Mouse (Mus musculus): ENCODE results near the gene Ranbp6. TPM values are rescaled to one million over a fixed set of nuclear protein-coding genes. Genes with fewer than 3 reads are reported as not detected.

Ranbp6 gene
- polyA plus RNA-seq, 1 experiment from 2014 or later: 27.3 TPM

DNA sequence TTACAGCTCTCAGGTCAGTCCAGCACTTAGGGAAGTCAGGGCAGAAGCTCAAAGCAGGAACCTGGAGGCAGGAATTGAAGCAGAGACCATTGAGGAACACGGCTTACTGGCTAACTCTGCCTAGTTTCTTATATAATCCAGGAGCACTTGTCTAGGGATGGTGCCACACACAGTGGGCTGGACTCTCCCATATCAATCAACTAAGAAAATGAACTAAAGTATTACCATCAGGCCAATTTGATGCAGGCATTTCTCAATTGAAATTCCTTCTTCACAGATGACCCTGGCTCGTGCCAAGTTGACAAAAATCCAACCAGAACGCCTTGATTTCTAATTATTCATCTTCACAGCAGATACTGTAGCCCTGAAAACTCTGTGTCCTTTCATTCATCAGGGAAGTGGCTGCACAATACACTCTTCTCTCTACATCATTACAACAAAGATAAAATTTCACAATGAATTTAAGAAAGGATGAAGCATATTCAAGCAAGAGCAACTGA is 25.9 kb upstream of the Ranbp6 start:
- H3K4me3 ChIP-seq (replicated peaks): no peak overlapping the region
- no peak overlapping the region for H3K4me2 ChIP-seq
- no peak for ATAC-seq (ENCODE audit: insufficient number of reproducible peaks, insufficient read depth, low FRiP score, low TSS enrichment, low read depth)
- no peak overlapping the region for H3K9ac ChIP-seq (replicated peaks)
- no peak overlapping the region for H3K27ac ChIP-seq
- no peaks in the 10 kb centered on the region for H3K36me3 ChIP-seq
- peaks cover 8% of the 10 kb centered on the region for H3K4me1 ChIP-seq (replicated peaks)
- 83% methylated on average over 3 of the region's 3 CpGs for WGBS
- no peaks in the 10 kb centered on the region for H3K9me3 ChIP-seq
- H3K27me3 ChIP-seq: no peaks in the 10 kb centered on the region

DNA sequence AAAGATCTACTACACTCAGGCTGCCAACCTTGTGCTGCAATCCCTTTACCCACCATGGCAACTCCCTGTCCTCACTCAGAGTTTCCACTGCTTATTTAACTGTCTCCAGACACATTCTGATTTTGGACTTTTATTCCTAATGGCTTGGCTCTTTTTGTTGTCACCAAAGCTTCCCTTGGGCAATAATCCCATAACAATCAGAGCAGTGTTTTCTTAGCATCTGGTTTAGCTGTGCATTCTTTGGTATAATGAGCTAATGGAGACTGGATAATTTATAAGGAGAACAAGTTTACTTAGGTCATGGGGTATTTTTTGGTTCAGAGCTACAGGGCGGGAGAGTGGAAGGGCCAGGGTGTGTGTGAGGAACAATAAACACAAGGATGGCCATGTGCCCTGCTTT is 25.4 kb upstream of the Ranbp6 start:
- ATAC-seq (ENCODE audit: insufficient number of reproducible peaks, insufficient read depth, low FRiP score, low TSS enrichment, low read depth): no peak
- Histone ChIP-seq H3K27ac (no peak overlapping the region), H3K9me3 (no peaks in the 10 kb centered on the region), H3K4me2 (no peak overlapping the region), H3K27me3 (no peaks in the 10 kb centered on the region), H3K9ac (replicated peaks) (no peak overlapping the region), H3K4me1 (replicated peaks) (peaks cover 3% of the 10 kb centered on the region), H3K36me3 (no peaks in the 10 kb centered on the region), H3K4me3 (replicated peaks) (no peak overlapping the region)
- WGBS: 69% methylated on average over 1 of the region's 1 CpGs

DNA sequence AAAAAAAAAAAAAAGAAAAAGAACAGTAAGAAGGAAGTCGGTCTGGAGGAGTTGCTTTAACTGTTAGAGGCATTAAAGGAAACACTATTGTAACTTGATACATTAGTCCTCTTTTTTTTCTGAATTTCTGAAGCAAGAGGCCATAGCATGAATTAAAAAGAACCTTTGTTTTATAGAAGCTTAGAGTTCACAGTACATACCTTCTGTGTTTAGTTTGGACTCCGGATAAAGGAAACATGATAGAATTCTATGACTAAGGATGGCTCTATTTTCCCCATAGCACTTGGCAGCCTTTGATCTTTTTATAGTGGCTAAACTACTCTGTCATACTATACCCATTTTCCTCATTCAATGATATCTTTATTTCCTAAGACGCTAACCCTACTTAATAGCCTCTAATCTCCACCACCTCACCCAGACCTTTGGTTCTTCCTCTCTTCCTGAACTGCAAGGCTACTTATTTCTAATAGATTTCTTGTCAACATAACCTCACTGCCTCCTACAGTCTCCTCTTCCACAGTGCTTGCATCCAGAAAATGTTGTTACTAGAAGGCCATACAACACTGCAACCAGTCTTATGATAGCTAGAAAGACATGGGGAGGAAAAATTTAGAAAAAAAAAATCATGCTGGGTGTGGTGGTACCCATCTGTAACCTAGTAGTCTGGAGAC is 22.7 kb upstream of the Ranbp6 start:
- no peaks in the 10 kb centered on the region; the same call in 1 of the 2 replicates for H3K4me1 ChIP-seq (replicated peaks)
- H3K27me3 ChIP-seq: no peaks in the 10 kb centered on the region
- no peak overlapping the region for H3K4me2 ChIP-seq
- H3K9ac ChIP-seq (replicated peaks): no peak overlapping the region
- no peaks in the 10 kb centered on the region for H3K9me3 ChIP-seq
- no peak overlapping the region for H3K27ac ChIP-seq
- 55% methylated on average over 3 of the region's 3 CpGs for WGBS
- H3K4me3 ChIP-seq (replicated peaks): no peak overlapping the region
- no peaks in the 10 kb centered on the region for H3K36me3 ChIP-seq
- ATAC-seq (ENCODE audit: insufficient number of reproducible peaks, insufficient read depth, low FRiP score, low TSS enrichment, low read depth): no peak

DNA sequence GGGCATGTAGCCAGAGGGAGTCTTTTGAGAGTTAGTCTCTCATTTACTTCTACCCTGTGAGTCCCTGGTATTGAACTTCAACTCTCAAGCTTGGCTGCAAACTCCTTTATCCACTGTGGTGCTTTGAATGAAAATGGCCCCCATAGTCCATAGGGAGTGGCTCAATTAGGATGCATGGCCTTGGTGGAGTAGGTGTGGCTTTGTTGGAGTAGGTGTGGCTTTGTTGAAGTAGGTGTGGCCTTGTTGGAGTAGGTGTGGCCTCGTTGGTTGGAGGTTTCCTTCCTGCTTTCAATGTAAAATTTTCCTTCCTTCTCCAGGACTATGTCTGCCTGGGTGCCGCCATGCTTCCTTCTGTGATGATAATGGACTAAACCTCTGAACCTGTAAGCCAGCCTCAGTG is 18.1 kb upstream of the Ranbp6 start:
- WGBS: 77% methylated on average over 2 of the region's 2 CpGs
- Histone ChIP-seq H3K27me3 (no peaks in the 10 kb centered on the region), H3K9ac (replicated peaks) (no peak overlapping the region), H3K36me3 (no peaks in the 10 kb centered on the region), H3K4me1 (replicated peaks) (no peaks in the 10 kb centered on the region; the same call in 1 of the 2 replicates), H3K9me3 (no peaks in the 10 kb centered on the region), H3K27ac (no peak overlapping the region), H3K4me2 (no peak overlapping the region), H3K4me3 (replicated peaks) (no peak overlapping the region)
- ATAC-seq (ENCODE audit: insufficient number of reproducible peaks, insufficient read depth, low FRiP score, low TSS enrichment, low read depth): no peak

DNA sequence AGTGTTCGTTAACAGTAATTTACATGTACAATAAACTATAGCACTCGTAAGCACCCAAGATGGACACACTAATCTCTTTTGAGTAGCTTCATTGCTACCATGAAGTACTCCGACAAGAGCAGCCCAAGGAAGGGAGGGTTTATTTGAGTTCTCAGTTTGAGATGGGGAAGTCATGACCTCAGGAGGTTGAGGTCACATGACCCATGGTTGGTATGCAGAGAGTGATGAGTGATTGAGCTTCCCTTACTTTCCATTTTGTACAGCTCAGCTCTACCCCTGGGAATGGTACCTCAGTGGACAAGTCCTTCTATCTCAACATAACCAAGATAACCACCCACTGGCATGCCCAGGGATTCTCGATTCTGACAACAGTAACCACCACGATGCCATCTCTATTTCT is 15.8 kb upstream of the Ranbp6 start:
- 84% methylated on average over 5 of the region's 5 CpGs for WGBS
- Histone ChIP-seq H3K27me3 (no peaks in the 10 kb centered on the region), H3K4me1 (replicated peaks) (no peaks in the 10 kb centered on the region), H3K36me3 (no peaks in the 10 kb centered on the region), H3K27ac (no peak overlapping the region), H3K4me2 (no peak overlapping the region), H3K9ac (replicated peaks) (no peak overlapping the region), H3K4me3 (replicated peaks) (no peak overlapping the region), H3K9me3 (no peaks in the 10 kb centered on the region)
- no peak for ATAC-seq (ENCODE audit: insufficient number of reproducible peaks, insufficient read depth, low FRiP score, low TSS enrichment, low read depth)

DNA sequence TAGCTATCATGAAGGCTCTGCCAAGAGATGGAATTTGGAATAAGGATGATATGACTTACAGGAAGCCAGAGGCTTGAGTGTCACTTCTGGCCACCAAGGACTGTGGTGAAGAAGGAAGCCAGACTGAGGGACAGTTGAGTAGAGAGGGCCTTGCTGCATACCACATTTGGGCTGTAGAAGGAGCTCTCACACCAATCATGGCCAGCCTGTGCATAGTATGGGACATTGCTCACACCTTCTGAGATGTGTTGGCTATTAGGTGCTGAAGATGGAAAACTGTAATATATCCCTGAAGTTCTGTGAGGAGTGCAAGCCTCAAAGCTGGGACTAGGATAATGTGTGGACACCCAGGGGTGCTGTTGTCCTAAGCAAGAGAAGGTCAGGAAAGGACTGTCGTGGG is 13.9 kb upstream of the Ranbp6 start:
- Histone ChIP-seq H3K4me1 (replicated peaks) (no peaks in the 10 kb centered on the region), H3K27me3 (no peaks in the 10 kb centered on the region), H3K27ac (no peak overlapping the region), H3K4me2 (no peak overlapping the region), H3K9me3 (no peaks in the 10 kb centered on the region), H3K9ac (replicated peaks) (no peak overlapping the region), H3K4me3 (replicated peaks) (no peak overlapping the region), H3K36me3 (no peaks in the 10 kb centered on the region)
- no peak for ATAC-seq (ENCODE audit: insufficient number of reproducible peaks, insufficient read depth, low FRiP score, low TSS enrichment, low read depth)
- 84% methylated on average over 1 of the region's 1 CpGs for WGBS

DNA sequence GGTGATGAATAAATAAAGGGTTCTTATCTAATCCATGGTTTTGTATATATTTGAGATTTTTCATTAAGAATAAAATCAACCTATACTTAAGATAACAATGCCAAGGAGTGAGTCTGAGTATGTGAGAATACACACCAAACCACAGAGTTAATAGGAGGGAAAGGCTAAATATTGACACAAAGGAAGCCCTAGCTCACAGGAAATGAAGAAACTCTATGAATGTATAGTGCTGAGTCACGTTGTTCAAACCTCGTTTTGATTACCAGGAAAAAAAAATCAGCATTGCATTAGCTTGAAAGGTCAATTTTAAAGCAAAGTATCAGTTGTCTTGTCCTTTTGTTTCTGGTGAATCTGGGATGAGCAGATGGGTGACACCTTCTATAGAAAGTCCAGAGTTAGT is 12.2 kb upstream of the Ranbp6 start:
- Histone ChIP-seq H3K27me3 (no peaks in the 10 kb centered on the region), H3K9me3 (no peaks in the 10 kb centered on the region), H3K36me3 (no peaks in the 10 kb centered on the region), H3K9ac (replicated peaks) (no peak overlapping the region), H3K4me1 (replicated peaks) (no peaks in the 10 kb centered on the region), H3K27ac (no peak overlapping the region), H3K4me2 (no peak overlapping the region), H3K4me3 (replicated peaks) (no peak overlapping the region)
- no peak for ATAC-seq (ENCODE audit: insufficient number of reproducible peaks, insufficient read depth, low FRiP score, low TSS enrichment, low read depth)
- WGBS: 67% methylated on average over 2 of the region's 2 CpGs

DNA sequence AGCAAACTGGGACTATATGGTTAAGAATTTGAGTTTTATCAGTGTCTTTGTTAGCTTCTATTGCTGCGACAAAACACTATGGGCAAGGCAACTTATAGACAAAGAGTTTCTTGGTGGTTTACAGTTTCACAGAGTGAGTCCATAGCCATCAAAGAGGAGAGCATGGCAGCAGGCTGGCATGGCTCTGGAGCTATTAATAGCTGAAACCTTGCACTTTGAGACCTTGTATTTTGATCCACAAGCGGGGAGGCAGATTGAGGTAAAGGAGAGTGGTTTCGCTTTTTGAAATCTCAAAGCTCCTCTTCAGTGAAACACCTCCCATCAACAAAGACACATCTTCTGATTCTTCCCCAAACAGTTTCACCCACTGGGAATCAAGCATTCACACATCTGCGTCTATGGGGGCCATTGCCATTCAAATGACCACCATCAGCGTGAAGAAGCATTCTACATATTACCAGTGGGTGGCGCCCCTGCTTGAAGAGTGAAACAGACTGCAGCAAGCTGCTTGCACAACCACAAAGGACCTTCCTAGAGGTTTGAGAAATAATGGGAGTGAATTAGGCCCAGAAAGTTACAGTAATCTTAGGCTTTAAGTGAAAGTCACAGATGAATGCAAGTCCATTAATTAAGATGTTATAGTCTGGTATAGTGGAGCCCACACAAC is 11.4 kb upstream of the Ranbp6 start:
- ATAC-seq (ENCODE audit: insufficient number of reproducible peaks, insufficient read depth, low FRiP score, low TSS enrichment, low read depth): no peak
- H3K9ac ChIP-seq (replicated peaks): no peak overlapping the region
- H3K27ac ChIP-seq: no peak overlapping the region
- no peaks in the 10 kb centered on the region for H3K4me1 ChIP-seq (replicated peaks)
- H3K4me3 ChIP-seq (replicated peaks): no peak overlapping the region
- H3K9me3 ChIP-seq: no peaks in the 10 kb centered on the region
- H3K36me3 ChIP-seq: no peaks in the 10 kb centered on the region
- no peak overlapping the region for H3K4me2 ChIP-seq
- WGBS: 50% methylated on average over 6 of the region's 6 CpGs
- H3K27me3 ChIP-seq: no peaks in the 10 kb centered on the region

DNA sequence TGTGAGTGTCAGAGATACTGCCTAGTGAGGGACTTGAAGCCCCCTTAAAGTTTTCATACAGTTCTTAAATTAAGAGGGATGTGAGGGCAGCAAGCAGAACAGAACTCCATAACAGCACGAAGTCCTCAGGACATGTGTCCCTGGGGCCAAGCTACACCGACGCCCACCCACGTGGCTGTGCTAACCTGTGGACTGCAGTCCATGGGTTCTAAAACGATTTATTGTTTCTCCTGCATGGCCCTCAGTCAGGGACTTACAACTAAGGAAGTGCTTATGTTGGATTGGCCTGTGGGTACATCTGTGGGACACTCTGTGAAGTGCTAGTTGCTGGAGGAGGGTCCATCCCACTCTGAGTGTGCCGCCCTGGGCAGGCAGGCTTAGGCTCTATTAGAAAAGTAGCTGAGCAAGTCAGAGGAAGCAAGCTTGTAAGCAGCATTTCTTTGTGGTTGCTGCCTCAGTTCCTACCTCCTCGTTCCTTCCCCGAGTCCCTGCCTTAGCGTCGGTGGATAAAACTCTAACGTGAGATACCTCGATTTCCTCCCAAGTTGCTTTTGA is 10.8 kb upstream of the Ranbp6 start:
- no peaks in the 10 kb centered on the region for H3K4me1 ChIP-seq (replicated peaks)
- H3K36me3 ChIP-seq: no peaks in the 10 kb centered on the region
- no peak overlapping the region for H3K4me2 ChIP-seq
- H3K27me3 ChIP-seq: no peaks in the 10 kb centered on the region
- ATAC-seq (ENCODE audit: insufficient number of reproducible peaks, insufficient read depth, low FRiP score, low TSS enrichment, low read depth): no peak
- no peak overlapping the region for H3K9ac ChIP-seq (replicated peaks)
- 58% methylated on average over 12 of the region's 12 CpGs for WGBS
- no peak overlapping the region for H3K27ac ChIP-seq
- no peaks in the 10 kb centered on the region for H3K9me3 ChIP-seq
- H3K4me3 ChIP-seq (replicated peaks): no peak overlapping the region

DNA sequence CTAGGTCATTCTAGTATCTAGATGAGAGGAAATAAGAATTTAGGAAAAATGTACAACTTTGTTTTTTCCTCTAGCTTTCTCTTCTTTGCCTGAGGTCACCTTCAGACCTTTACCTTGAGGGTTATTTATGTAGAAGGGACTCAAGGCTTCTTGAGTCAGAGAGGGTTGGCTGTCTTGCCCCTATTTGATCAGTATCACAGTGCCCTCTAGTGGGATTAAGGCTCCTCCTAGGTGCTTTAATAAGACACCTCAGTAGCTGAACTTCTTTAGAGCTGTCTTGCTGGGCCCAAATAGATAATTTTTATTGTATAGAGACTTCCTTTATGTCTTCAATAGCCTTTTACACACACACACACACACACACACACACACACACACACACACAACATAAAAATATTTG is 8.2 kb upstream of the Ranbp6 start:
- Histone ChIP-seq H3K9ac (replicated peaks) (no peak overlapping the region), H3K9me3 (no peaks in the 10 kb centered on the region), H3K4me3 (replicated peaks) (no peak overlapping the region), H3K36me3 (no peaks in the 10 kb centered on the region), H3K4me1 (replicated peaks) (no peaks in the 10 kb centered on the region), H3K27me3 (no peaks in the 10 kb centered on the region), H3K4me2 (no peak overlapping the region), H3K27ac (no peak overlapping the region)
- no peak for ATAC-seq (ENCODE audit: insufficient number of reproducible peaks, insufficient read depth, low FRiP score, low TSS enrichment, low read depth)

DNA sequence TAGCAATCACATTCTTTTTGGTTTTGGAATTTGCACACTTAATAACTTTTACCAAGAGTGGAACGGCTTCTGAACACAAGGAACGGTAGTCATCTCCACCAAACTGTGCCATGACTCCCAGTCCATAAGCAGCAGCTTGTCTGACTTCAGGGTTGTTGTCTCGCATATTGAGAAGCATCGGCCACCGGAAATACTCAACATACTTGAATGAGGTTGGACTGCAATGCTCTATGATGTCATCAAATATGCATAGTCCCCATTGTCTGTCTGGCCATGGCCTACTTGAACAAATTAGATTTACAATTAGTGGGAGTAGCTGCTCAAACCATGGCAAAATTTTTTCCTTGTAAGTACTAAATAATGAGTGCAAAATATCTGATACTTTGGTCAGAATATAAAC is 2.8 kb downstream of the Ranbp6 start:
- Histone ChIP-seq H3K9me3 (no peaks in the 10 kb centered on the region), H3K27ac (no peak overlapping the region), H3K9ac (replicated peaks) (no peak overlapping the region), H3K4me3 (replicated peaks) (no peak overlapping the region), H3K4me2 (no peak overlapping the region), H3K36me3 (peaks cover 31% of the 10 kb centered on the region), H3K4me1 (replicated peaks) (peaks cover 10% of the 10 kb centered on the region), H3K27me3 (no peaks in the 10 kb centered on the region)
- no peak for ATAC-seq (ENCODE audit: insufficient number of reproducible peaks, insufficient read depth, low FRiP score, low TSS enrichment, low read depth)
- WGBS: 96% methylated on average over 5 of the region's 5 CpGs
